Mouse (Mus musculus) heart, embryonic 13.5 days (tissue): ENCODE measurements at regions not wholly inside any gene's neighbourhood (a gene's known extent, or its start where the extent isn't known, plus 50 kb on each side); places are given as distances from the start of the nearest gene placed in this dataset.

Source experiments
- ATAC-seq: fragments of 200-750 bp; cut with Nextera tagmentation; 2 replicates; pipeline ENCODE4 v1.8.0; 2017; ENCODE audit warnings: moderate TSS enrichment; ENCODE audit not compliant: insufficient number of reproducible peaks, low FRiP score, low TSS enrichment; ENCODE audit errors: extremely low read depth
- H3K27ac ChIP-seq: fragments of 300-500 bp; sonication (generic); replicated peaks from 2 replicates; pipeline ENCODE4 v1.5.1; 2015; ENCODE audit warnings: moderate library complexity, mild to moderate bottlenecking, inconsistent platforms
- H3K27me3 ChIP-seq: fragments of 300-500 bp; sonication (generic); replicated peaks from 2 replicates; pipeline ENCODE4 v1.6.1; 2015; ENCODE audit warnings: mild to moderate bottlenecking, inconsistent platforms
- H3K36me3 ChIP-seq: fragments of 300-500 bp; sonication (generic); 2 replicates; pipeline ENCODE4 v1.6.1; 2015; ENCODE audit warnings: mild to moderate bottlenecking, inconsistent platforms
- H3K4me1 ChIP-seq: fragments of 300-500 bp; sonication (generic); 2 replicates; pipeline ENCODE4 v1.6.1; 2015; ENCODE audit warnings: inconsistent platforms
- H3K4me2 ChIP-seq: fragments of 300-500 bp; sonication (generic); 2 replicates; pipeline ENCODE4 v1.6.1; 2015; ENCODE audit warnings: inconsistent platforms, mild to moderate bottlenecking, moderate library complexity
- H3K4me3 ChIP-seq: fragments of 300-500 bp; sonication (generic); 2 replicates; pipeline ENCODE4 v1.5.1; 2015; ENCODE audit warnings: moderate library complexity, mild to moderate bottlenecking, inconsistent platforms
- H3K9ac ChIP-seq: fragments of 300-500 bp; sonication (generic); 2 replicates; pipeline ENCODE4 v1.6.1; 2015; ENCODE audit warnings: inconsistent platforms, mild to moderate bottlenecking, moderate library complexity
- H3K9me3 ChIP-seq: fragments of 300-500 bp; sonication (generic); 2 replicates; pipeline ENCODE4 v1.6.1; 2016; ENCODE audit warnings: inconsistent platforms
- WGBS: fragments of 180-500 bp; shearing (Covaris S2); methylation state at CpG from one replicate; pipeline ENCODE4 v1.1.7; 2015; ENCODE audit warnings: mixed read lengths; 5-methylcytosine and 5-hydroxymethylcytosine counted together

DNA sequence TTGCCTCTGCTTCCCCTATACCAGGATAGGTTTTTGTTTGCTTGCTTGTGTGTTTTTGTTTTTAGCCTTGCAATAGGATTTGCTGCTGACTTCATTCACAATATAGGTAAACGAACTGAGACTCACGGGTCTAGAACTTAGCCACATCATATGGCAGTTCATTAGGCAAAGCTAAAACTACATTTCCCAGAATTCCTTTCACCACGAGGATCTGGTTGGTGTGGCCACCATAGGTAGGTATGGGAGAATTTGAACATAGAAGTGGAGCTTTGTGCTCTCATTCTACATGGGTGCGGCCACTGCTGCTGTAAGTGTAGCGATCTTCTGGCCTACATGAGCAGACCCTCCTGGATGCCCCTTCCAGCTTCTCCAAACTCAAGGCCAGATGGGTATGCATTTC, 108.8 kb downstream of the 3100002H09Rik start:
- H3K9me3 ChIP-seq, result no peaks in the 10 kb centered on the region
- WGBS, result 78% methylated on average over 5 of the region's 5 CpGs

DNA sequence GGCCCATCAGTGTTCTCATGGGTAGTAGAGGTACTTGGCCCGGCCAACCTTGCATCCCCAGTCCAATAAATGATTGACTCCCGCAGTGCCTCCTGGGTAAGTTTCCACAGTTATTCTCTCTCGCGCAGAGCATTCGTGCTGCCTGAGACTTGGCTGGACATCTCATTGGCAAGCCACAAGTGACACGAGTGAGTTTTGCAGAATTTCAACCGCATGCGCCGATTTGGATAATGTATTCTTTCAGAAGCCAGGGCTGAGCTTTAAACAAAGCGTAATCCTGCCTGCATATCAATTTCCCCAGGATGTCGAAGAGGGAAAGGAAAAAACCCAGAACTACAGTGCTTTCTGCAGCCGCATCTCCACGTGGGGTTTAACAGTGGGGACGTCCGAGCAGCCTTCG, 112.6 kb downstream of the 3100002H09Rik start:
- no peak overlapping the region for H3K4me2 ChIP-seq
- no peak for ATAC-seq
- H3K4me1 ChIP-seq, result no peaks in the 10 kb centered on the region
- no peaks in the 10 kb centered on the region for H3K9me3 ChIP-seq
- H3K36me3 ChIP-seq, result no peaks in the 10 kb centered on the region
- H3K27ac ChIP-seq, result no peak overlapping the region
- WGBS, result 54% methylated on average over 16 of the region's 16 CpGs
- H3K4me3 ChIP-seq, result no peak overlapping the region
- no peak overlapping the region for H3K9ac ChIP-seq
- H3K27me3 ChIP-seq, result peaks cover 22% of the 10 kb centered on the region

More for the DNA sequence above, 108.8 kb downstream of the 3100002H09Rik start:
- no peak overlapping the region for H3K9ac ChIP-seq
- ATAC-seq, result no peak
- peaks cover 24% of the 10 kb centered on the region for H3K27me3 ChIP-seq
- H3K4me3 ChIP-seq, result no peak overlapping the region
- no peak overlapping the region for H3K27ac ChIP-seq
- H3K4me2 ChIP-seq, result no peak overlapping the region
- no peaks in the 10 kb centered on the region for H3K4me1 ChIP-seq
- H3K36me3 ChIP-seq, result no peaks in the 10 kb centered on the region

GRCm38 (mm10) chr4:124485941-124486581, 124.5 kb downstream of the 3100002H09Rik start:
- no peak for ATAC-seq
- no peaks in the 10 kb centered on the region for H3K36me3 ChIP-seq
- H3K4me3 ChIP-seq, result no peak overlapping the region
- H3K9me3 ChIP-seq, result peaks cover 22% of the 10 kb centered on the region
- H3K27me3 ChIP-seq, result peaks cover 59% of the 10 kb centered on the region
- H3K9ac ChIP-seq, result peak overlapping the region; percentile 19; the same call in 1 of the 2 replicates
- WGBS, result 12% methylated on average over 12 of the region's 12 CpGs
- H3K27ac ChIP-seq, result no peak overlapping the region
- H3K4me1 ChIP-seq, result peaks cover 6% of the 10 kb centered on the region; the same call in 1 of the 2 replicates
- no peak overlapping the region for H3K4me2 ChIP-seq

GRCm38 (mm10) chr4:124484613-124485586, 125.7 kb downstream of the 3100002H09Rik start:
- no peak overlapping the region for H3K27ac ChIP-seq
- ATAC-seq, result no peak
- H3K9ac ChIP-seq, result no peak overlapping the region
- H3K4me3 ChIP-seq, result no peak overlapping the region
- peaks cover 18% of the 10 kb centered on the region for H3K9me3 ChIP-seq
- no peak overlapping the region for H3K4me2 ChIP-seq
- H3K27me3 ChIP-seq, result peaks cover 68% of the 10 kb centered on the region
- H3K36me3 ChIP-seq, result no peaks in the 10 kb centered on the region
- 39% methylated on average over 19 of the region's 19 CpGs for WGBS
- peaks cover 6% of the 10 kb centered on the region; the same call in 1 of the 2 replicates for H3K4me1 ChIP-seq

DNA sequence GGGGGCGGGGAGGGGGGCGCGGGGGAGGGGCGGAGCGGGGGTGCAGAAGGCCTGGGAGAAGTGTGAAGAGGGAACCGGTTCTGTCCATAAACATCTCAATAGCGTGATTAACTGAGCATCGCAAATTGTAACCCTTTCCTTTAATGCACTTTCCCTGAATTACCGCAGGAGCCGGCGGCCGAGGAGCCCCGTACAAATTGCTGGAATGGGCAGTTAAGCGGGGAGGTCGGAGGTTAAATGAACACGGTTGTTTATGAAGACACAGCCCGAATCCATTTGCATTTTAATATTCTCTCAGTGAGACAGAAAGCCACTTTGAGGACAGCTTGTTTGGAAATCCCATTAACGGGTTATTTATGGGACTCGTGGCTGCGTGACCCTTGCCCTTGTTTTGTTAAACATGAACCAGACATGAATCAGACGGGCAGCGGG, 132.7 kb downstream of the 3100002H09Rik start:
- H3K4me1 ChIP-seq, result peaks cover 12% of the 10 kb centered on the region
- peaks cover 81% of the 10 kb centered on the region for H3K27me3 ChIP-seq
- peak overlapping the region; percentile 45 for H3K4me2 ChIP-seq
- no peak for ATAC-seq
- no peak overlapping the region for H3K9ac ChIP-seq
- H3K27ac ChIP-seq, result no peak overlapping the region
- no peaks in the 10 kb centered on the region for H3K36me3 ChIP-seq
- no peaks in the 10 kb centered on the region for H3K9me3 ChIP-seq
- WGBS, result 5% methylated on average over 20 of the region's 22 CpGs
- 0 out of 2 replicates have a peak overlapping the region, but pooled peaks have one; percentile 12 for H3K4me3 ChIP-seq

DNA sequence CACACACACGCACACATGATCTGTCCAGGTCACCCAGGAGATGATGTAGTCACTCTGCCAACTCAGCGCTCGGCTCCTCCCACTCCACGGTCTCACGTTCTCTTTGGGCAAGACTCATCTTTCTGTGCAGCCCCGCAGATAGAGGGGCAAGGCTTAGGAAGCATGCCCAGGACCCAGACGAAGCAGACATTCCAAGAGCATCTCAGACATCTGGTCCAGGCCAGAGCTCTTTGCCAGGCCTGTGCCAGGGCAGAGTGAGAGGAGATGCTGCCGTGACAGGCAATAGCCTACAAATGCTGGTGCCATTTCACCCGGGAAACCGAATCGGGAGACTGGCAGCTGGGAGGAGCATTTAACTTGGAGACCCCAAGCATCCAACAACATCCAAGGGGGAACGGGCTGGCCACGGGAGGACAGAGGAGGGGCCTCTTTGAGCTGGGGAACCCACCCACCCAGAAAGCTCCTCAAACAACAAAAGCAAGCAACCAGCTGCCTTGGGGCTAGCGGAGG, 133.2 kb downstream of the 3100002H09Rik start:
- no peak overlapping the region for H3K9ac ChIP-seq
- H3K27ac ChIP-seq, result no peak overlapping the region
- WGBS, result 21% methylated on average over 14 of the region's 14 CpGs
- no peaks in the 10 kb centered on the region for H3K9me3 ChIP-seq
- H3K4me2 ChIP-seq, result peak overlapping the region; percentile 45
- H3K4me3 ChIP-seq, result 0 out of 2 replicates have a peak overlapping the region, but pooled peaks have one; percentile 12
- peaks cover 80% of the 10 kb centered on the region for H3K27me3 ChIP-seq
- no peak for ATAC-seq
- H3K4me1 ChIP-seq, result peaks cover 12% of the 10 kb centered on the region
- H3K36me3 ChIP-seq, result no peaks in the 10 kb centered on the region

DNA sequence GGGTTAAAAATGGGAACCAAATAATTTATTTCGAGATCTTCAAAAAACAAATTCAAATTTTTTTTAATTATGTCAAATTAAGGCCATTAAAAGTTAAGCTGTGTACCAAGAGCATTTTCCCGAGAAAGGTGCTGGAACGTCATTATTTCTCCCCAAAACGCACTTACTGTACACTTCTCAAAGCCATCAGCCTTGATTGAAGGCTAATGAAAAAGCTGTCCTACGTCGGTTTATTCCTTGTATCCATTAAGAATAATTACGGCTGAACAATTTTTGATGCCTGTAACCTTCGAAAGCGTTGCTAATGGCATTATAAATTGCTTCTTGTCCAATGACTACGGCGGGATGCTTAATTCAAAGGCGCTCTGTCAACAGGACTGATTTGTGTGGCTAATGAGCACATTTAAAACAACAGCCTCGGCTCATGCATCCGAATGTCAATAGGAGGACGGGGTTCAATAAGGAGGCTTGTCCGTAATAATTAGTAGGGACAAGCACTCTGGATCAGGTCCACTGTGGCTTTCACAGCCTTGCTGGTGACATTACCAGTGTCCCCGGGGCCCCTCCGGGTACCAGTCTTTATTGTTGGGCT, 145.3 kb downstream of the 3100002H09Rik start:
- Histone ChIP-seq H3K4me3 (no peak overlapping the region), H3K9me3 (no peaks in the 10 kb centered on the region), H3K4me1 (no peaks in the 10 kb centered on the region), H3K27me3 (peaks cover 29% of the 10 kb centered on the region), H3K9ac (no peak overlapping the region), H3K4me2 (no peak overlapping the region), H3K36me3 (no peaks in the 10 kb centered on the region), H3K27ac (no peak overlapping the region)
- no peak for ATAC-seq
- WGBS, result 86% methylated on average over 18 of the region's 18 CpGs

DNA sequence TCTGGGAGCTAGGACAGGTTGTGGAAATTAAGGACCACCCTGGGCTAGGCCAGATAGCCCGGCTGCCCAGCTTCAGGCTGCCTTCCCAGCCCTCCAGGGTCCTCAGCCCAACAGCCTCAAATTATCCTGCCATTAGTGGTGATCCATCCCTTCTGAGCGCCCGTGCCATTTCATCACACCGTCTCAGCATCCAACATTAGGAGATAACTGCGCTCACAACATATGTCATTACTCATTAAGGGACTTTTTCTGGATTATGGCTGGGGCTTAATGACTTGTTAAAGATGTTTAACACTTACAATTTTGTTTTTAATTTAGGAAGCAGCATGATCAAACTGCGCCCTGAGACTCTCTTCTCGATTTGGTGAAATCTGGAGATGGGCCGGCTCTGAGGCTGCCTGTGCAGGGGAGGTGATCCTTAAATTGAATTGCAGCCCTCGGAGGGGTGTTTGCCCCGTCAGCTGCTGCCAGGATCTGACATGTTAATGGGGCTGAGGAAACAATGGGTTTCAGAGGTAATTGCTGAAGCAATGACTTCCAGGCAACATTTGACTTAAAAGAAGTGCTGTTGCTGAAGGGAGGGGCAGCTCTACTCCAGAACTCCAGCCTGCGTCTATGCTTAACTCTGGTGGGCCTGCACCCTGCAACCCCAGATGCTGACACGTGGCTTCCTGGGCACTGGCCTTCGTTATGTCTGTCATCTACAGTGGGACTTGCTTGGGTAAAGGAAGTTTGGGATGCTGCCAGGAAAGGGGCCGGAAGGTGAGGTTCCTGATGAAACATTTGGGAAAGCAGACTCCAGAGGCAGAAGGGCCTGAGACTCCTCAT, 154.9 kb downstream of the 3100002H09Rik start:
- Histone ChIP-seq H3K36me3 (no peaks in the 10 kb centered on the region), H3K9ac (no peak overlapping the region), H3K27ac (no peak overlapping the region), H3K4me3 (no peak overlapping the region), H3K27me3 (peaks cover 24% of the 10 kb centered on the region; the same call in 1 of the 2 replicates), H3K9me3 (no peaks in the 10 kb centered on the region), H3K4me1 (peaks cover 16% of the 10 kb centered on the region), H3K4me2 (no peak overlapping the region)
- 0 out of 2 replicates have a peak, but pooled peaks have one; percentile 59 for ATAC-seq
- WGBS, result 39% methylated on average over 14 of the region's 14 CpGs

- Histone ChIP-seq H3K9ac (no peak overlapping the region), H3K27ac (no peak overlapping the region), H3K4me3 (no peak overlapping the region), H3K27me3 (peaks cover 16% of the 10 kb centered on the region; the same call in 1 of the 2 replicates), H3K9me3 (no peaks in the 10 kb centered on the region), H3K36me3 (no peaks in the 10 kb centered on the region), H3K4me2 (no peak overlapping the region), H3K4me1 (peaks cover 9% of the 10 kb centered on the region)
- no peak for ATAC-seq
- 26% methylated on average over 3 of the region's 3 CpGs for WGBS
Measured at GRCm38 (mm10) chr4:124451131-124451530, 159.5 kb downstream of the 3100002H09Rik start.

- no peaks in the 10 kb centered on the region for H3K9me3 ChIP-seq
- H3K9ac ChIP-seq, result no peak overlapping the region
- 64% methylated on average over 8 of the region's 8 CpGs for WGBS
- no peak overlapping the region for H3K4me2 ChIP-seq
- ATAC-seq, result no peak
- no peak overlapping the region for H3K27ac ChIP-seq
- no peaks in the 10 kb centered on the region for H3K36me3 ChIP-seq
- peaks cover 54% of the 10 kb centered on the region for H3K27me3 ChIP-seq
- peaks cover 10% of the 10 kb centered on the region; the same call in 1 of the 2 replicates for H3K4me1 ChIP-seq
- no peak overlapping the region for H3K4me3 ChIP-seq
Measured at GRCm38 (mm10) chr4:124446615-124447014, 164.0 kb downstream of the 3100002H09Rik start.
